Mouse (Mus musculus): ENCODE measurements around the gene Nags.
"Not testable (repeated sequence)": the region's sequence is repeated elsewhere in the genome, so short reads cannot be mapped to it uniquely, and the experiment has no call there.

The Nags gene

DNA sequence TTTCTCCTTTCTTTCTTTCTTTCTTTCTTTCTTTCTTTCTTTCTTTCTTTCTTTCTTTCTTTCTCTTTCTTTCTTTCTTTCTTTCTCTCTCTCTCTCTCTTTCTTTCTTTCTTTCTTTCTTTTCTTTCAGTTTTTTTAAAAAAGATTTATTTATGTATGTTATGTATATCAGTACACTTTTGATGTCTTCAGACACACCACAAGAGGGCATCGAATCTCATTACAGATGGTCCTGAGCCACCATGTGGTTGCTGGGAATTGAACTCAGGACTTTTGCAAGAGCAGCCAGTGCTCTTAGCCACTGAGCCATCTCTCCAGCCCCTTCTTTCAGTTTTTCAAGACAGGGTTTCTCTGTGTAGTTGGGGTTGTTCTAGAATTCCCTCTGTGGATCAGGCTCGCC lies 12.7 kb downstream of the Nags start:
- not testable (repeated sequence) for DNase-seq

DNA sequence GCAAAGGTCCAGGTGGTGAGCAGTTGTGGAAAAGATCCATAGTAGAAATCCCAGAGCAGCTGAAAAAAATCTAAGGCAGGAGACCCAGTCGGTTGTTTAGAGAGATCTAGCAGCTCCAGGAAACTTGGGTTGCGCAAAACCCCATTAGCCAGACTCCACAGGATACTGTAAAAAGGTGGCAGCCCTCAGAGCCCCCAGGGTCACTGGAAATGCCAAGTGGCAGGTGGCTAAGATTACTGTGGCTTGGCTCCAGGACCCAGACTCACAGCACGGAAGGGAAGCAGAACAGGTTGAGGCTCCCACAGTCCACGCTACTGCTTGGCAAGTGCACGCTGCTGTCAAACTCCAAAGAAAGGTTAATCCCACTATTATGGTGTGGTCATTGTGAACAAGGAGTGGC lies 14.5 kb downstream of the Nags start:
- DNase-seq, result peak; percentile 84 to 90

DNA sequence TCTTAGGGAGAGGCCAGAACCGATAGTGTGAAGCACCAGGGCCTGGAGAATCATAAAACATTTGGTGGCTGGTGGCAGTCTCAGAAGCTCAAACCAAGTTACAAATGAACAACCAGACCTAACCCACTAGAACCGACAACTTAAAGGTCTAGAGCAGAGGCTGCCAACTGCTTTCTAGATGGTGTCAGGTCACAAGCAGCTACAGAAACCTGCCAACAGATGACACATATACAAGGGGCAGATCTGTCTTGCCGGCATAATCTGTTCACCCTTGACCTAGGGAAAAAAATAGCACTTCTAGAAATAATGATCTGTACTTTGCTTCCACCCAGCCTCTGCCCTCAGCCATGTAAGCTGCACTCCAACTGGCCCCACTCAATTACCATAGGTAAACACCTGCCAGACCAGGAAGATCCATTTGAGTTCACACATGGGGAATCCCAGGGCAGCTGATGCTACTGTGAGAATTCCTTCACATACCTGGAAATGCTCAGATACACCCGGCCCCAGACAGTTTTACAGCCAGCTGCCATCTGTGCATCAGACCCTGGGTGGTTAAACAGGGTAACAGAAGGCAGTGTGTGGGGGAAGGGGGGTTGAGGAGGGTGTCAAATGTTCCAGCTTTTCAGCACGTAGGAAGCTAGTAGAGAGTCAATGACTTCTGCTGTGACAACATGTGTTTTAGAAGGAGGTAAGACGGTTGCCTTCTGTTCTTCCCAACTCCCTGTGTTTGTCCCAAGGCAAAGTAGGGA lies 20.8 kb downstream of the Nags start:
- peak; percentile 82 to 83 for DNase-seq

DNA sequence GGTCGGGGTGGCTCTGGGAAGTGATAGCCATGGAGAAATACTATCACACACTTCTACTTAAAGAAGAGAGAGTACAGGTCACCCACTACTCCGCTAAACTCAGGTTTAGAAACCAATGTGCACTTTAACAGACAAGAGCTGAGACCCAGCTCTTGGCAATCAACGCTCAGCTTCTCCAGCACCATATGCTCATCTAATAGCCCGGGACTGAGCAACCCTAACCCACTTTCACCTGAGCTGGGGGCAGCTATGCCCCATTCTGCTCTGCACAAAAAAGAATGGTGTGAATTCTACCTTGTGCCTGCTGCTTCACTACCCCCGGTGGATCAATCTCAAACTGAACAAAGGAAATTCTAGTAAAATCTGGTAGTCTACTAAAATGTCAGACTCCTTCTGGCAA lies 22.2 kb downstream of the Nags start:
- DNase-seq, result no peak

DNA sequence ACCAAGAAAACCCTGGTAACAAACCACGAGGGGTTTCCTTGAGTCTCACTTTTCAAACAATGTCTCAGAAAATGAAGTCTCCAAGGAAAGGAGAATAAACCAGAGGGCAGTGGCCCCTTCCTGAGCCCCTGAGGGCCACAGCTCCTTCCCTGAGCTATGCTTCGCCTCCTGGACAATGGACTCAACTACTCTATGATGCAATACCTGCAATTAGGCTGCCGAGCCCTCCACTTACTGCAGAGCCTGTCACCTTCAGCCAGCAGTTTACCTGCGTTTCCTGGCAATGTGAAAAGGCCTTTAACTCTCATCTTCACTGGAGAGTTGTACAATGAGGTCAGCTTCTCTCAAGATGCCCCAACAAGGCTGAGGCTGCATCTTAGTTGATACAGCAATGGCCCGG lies 23.4 kb downstream of the Nags start:
- DNase-seq, result no peak

DNA sequence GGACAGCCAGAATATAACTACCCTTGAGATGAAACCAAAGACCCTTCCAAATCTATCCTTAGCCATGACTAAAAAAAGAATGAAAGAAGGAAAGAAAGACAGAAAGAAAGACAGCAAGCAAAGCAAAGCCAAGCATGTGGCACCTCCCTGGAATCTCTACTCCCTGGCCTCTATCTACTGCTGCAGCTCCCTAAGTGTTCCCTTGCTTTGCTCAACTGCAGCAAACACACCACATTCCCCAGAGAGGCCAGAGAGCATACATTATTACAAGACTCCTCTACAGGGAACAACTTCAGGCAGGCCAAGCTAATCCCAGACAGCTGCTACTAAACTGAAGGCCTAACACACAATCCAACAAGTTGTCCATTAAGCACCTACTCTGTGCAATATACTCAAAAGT lies 34.5 kb downstream of the Nags start:
- no peak for DNase-seq

DNA sequence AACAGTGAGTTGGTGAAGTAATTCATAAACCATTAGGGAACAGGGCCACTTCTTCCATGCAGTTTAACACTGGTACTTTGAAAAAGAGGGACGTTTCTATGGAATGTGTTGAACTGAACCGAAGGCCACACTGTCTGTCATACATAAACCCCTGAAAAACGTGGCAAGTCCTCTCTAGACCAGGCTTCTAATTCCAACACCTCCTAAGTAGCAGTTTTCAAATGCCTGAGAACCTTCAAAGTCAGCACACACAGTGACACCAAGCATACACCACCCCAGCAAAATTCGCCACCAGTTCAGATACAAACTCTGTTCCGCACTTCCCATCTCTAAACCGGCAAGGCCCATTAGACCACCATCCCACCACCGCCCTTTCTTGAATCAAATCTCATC lies 38.9 kb downstream of the Nags start:
- no peak for DNase-seq

DNA sequence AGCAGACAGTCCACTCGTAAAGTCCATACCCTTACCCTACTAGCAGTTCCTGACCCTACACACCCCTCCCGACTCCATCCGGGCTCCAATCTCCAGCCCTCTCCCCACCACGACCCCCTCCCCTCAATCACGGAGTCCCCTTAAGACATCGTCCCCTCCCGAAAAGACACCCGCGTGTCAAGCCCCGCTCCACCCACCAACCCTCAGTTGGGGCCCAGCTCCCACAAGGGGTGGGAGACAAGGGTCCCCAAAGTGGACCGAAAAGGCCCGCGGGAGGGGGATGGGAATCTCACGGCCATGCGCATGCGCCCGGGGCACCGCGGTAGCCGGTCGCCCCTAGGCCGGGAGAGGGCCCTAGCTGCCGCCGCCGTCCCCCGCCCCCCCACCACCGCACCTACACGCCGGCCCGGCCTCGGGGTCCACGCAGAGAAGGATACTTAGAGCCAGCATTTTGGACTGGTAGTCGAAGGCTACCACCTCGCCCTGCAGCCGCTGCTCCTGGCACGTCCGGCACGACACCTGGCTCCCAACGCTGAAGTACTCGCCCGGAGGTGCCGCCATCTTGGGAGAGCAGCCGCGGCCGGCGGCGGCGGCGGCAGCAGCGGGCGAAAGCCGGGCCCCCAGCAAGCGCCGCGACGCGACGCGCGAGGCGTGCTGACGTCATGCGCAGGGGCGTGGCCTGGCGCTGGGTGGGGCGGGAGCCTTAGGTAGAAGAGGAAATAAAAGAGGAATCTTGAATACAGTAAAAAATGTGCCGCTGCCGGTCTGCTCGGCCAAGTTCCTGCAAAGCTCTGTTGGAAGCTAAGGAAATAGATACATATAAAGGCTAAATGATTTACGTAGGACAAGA lies 39.6 kb downstream of the Nags start, which contains the start of gene Lsm12:
Gene Lsm12 (minus strand): TSS at position 651 of the 850 bp plus-strand sequence.
- DNase-seq, result peak; percentile 99

DNA sequence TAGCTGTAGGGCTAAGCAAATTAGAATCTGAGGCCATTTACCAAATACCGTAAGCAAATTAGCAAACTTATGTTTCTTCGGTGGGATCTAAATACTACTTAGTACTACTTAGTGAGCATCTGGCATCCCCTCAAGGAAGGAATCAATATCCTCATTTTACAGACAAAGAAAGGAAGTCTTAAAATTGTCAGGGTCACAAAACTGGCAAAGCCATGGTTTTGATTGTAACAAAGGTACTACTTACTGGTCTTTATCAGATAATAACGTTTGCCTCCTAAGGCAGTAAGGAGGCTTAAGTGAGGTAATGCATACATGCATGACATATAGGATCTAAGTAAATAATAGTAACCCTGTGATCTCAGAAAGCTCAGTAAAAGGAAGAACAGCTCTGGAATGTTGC lies 40.4 kb downstream of the Nags start:
- DNase-seq, result no peak

DNA sequence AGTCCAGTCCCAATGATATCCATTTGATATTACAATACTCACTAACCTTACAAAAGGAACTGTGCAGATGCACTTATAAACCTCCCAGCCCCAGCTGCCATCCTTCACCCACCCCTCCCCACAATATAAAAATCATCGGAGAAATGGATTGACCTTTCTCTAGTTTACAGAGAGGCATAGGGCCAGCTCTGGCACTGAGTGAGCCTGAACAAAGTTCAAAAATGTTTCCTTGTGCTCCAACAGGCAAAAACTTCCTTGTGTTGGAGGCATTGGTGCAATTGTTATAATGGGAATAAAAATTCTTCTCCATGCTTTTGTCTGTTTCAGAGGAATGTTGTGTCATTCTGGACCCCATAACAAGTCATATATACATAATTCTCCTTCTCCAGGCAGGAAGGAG lies 40.9 kb downstream of the Nags start:
- DNase-seq, result no peak

DNA sequence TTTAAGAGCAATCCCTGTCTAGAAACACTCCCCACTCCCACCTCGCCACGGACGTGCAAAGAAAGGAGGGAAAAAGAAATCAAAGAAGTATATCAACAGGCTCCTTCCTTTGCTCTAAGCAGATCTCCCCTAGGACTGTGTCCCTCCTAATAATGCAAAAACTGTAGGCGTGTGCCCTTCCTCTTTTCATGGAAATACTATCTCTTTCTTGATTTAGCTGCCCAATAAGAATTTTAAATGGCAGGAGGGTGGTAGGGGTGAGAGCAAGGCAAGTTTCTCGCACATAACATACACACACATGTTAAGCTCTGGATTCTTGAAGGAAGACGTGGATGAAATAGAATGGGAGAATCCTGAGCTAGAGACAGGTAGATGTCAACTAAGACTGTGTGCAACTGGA lies 43.7 kb downstream of the Nags start:
- no peak for DNase-seq

DNA sequence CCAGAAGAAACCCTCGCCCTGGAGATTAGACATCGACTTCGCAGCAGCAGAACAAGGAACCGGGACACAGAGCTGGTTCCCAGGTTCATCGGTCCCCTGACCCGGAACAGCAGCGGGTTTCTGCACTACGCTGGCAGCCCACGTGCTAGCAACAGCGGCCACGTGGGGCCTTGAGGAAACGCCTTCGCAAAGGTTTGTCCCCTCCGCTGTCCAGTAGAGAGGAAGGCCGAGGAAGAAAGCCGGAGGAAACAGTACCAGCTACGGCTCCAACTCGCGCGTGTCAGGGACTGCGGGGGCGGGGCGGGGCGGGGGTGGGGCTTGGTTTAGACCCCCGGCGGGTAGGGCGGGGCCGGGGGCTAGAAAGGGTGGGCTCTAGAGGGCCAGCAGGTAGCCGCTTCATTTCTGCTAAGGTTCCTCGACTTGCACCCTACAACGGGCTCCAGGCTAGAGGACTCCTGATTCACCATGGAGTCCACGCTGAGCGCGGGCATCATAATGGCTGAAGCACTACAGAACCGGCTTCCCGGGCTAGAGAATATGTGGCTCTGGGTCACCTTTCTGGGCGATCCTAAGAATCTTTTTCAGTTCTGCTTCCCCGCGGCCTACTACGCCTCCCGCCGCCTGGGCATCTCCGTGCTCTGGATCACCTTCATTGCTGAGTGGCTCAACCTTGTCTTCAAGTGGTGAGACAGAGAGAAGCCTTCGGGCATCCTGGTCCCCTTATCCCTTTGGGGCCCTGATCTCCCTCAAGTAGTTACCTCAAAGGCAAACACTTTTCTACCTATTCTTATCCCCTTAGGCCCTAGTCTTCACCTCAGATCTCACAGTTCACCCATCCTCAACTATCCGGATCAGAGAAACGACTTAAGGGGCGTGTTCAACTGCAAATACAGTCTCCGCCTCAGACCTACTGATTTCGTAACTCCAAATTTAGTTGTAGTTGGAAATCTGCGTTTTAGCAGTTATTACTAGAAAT lies 44.4 kb downstream of the Nags start, which contains the start of gene G6pc3:
Gene G6pc3 (plus strand): TSS at position 160 of the 976 bp plus-strand sequence.
- peak; percentile 91 to 92 for DNase-seq

DNA sequence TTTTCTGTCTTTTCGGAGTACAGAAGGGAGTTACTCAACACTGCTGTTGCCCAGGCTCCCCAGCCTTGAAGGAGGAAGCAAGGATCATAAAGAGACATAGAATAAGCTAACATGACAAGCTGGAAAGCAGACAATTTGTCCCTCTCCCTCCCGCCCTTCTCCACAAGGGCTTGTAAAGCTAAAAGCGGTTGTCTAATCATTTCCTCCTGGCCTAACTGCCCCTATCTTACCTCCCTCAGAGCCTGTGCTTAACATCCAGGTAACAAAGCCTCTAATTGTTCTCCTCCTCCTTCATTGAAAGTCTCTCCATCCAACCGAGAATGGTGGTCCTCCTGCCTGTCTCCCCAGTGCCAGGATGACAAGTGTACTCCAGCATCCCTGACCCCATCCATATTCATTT lies 45.5 kb downstream of the Nags start:
- no peak for DNase-seq

DNA sequence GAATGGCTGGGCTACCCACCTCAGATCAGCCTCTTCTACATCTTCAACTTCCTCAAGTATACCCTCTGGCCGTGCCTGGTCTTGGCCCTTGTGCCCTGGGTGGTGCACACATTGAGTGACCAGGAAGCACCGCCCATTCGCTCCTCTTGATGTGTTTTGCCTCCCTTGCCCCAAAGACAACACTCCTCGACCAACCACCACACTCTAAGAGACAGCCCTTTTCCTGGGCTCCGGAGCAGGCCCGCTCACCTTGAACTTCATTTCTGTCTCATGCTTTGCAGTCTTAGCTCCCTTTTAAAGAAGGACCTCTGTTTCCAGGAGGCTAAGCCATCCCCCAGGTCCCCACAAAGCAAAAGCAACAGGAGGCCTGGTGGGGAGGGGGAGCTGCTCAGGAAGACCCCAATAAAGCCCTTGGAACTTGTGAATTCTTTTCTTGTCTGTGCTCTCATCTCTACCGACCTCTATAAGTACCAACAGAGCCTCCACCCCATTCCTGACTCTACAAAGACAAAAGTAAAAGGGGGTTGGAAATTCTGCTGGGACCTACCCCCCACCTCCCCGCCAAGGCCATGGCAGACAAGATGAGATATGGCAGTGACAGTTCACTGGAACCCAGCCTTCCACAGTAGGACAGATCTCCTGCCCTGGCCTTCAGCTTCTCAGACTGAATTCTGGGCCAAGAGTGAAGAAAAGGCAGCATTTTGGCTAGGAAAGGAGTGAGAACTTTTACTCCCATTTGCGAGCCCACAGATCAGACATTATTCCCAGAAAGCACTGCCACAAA lies 48.5 kb downstream of the Nags start:
- DNase-seq, result no peak

DNA sequence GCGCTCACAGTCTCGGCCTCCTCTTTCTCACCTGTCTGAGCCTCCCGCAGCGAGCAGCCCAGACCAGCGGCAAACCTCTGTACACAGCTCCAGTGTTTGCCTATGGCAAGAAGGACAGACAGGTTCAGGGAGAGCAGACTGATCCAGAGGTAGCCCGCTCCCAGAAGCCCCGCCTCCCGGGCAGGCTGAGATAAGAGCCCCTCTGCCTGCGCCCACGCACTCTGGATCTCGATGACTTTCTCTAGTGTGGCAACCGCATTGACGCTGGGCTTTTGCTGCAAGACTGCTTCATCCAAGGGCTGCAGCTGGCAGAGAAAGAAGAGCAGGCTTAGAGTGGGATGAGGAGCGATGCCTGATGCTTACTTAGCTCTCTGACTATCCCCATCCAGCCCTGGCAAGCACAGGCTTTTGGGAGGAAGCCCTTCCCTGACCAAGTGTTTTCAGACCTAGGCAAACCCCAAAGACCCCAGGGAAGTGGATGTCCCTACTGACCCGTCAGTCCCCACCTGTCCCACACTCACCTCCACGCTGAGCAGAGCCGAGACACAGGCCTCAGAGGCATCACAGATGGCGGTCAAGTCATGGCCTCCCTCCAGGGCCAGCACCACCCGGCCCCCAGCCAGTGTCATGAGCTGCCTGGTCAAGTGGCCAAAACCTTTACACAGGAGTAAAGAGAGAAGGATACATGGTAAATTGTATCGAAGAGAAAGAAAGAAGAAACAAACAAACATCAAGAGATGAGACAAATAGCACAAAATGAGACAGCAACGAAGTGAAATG lies 50.9 kb downstream of the Nags start:
- no peak for DNase-seq

DNA sequence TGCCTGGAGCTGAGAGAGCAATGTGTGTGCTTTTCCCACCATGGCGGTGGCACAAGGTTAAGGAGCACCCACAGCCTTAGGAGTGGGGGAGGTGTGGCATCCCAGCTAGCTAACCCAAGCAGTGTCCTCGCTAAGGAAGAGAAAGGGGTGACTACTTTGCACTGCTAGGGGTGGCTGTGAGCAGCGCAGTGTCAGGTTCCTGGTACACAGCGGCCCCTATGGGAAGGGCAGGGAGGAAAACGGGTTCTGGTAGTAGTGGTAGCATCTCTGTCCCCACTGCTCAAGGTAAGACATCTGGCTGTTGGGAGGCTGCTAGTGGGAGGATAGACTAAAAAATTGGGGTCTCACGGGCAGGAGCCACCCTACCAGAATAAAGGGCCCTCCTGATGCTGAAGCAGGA lies 52.9 kb downstream of the Nags start:
- no peak for DNase-seq

All from cerebellum, postnatal 10 days (tissue).